Mouse (Mus musculus) cerebellum, adult (tissue): Measurements from ENCODE around the gene Plcd3.

Experiments used
- ATAC-seq: cut with Nextera tagmentation; 2 replicates; pipeline ENCODE4 v1.9.2; 2017; ENCODE audit warnings: mild to moderate bottlenecking, moderate library complexity, mixed read lengths; ENCODE audit not compliant: insufficient number of reproducible peaks, low FRiP score, low TSS enrichment

Plcd3 gene

GRCm38 (mm10) chr11:103099352-103099940 lies 2.0 kb downstream of the Plcd3 start:
- no peak for ATAC-seq

DNA sequence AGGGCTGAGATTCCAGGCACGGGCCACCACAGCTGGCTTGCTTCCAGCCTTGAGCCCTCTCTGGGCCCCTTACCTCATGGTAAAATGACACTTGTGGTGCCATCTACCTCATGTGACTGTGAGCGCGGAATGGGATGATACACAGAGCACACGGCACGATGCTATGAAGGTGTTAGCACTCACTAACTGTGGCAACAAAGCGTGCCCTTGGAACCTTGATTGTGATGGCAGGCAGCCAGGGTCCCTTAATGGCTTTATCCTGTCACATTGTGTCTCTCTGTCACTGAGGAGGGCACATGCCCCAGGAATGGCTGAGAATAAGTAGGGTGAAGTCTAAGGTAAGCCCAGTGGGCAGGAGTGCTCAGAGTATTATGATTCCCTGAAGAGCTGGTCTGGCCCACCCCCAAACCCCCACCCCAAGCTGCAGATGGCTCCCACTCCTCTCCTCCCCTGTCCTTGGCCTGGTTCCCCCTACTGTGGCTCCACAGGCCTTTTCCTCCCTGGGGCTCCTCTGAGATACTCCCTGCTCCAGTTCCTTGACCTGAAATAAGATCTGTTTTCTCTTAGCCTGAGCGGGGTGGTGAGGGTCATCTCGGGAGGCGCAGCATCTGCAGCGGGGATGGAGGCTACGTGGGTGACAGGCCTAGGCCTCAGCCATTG lies 2.8 kb downstream of the Plcd3 start:
- ATAC-seq: no peak

DNA sequence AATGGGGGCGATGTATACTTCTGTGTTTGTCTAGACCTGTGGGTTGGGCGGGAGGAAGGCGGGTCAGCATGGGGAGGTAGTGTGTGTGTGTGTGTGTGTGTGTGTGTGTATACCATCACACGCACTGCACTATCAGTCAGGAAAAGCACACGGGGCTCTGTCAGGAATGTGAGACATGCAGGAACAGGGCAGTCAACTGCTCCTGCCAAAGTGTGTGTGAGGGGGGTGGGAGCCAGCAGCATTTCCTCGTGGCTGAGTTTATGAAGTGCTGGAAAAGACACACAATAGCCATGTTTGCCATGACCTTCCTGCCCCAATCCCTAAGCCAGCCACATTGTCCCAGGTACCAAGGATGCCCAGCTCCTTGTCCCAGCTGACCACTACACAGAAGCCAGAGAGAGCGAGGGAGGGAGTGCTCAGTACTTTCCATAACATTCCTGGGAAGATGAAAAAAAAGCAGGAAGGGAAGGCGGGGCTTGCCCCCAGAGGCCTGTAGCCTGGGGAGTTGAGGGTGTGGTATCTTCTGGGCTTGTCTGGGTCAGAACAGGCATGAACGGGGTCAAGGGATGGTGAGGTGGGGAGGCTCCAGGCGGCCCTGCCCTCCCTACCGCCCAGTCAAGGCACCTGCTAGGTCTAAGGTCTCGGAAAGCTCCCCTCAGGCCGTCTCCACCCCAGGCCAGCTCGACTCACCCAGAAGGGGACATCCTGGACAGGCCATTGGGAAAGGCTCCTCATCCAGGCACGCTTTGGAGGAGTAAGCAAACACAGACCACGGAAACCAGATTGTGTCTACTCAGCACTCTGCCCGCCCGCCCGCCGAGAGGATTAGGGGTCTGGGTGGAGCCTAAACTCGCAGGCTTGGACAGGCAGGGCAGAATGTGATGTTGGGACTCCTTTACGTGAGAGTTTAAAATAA lies 4.2 kb downstream of the Plcd3 start:
- no peak for ATAC-seq

DNA sequence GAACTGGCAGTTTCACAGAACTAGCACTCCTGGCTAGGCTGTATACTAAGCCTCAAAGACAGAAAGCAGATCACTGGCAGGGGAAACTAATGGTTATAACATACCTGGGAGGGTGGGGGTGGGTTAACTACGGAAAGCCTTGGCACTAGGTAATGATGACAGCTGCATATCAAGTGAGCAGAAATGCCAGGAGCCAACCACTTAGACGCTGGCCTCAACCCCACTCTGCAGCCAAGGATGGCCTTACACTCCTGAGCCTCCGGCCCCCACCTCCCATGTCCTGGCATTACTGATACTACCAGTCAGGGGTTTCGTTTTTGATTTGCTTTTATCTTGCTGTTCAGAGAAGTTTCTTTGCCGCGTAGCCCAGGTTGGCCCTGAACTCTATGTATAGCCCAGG lies 5.7 kb downstream of the Plcd3 start:
- ATAC-seq: no peak

DNA sequence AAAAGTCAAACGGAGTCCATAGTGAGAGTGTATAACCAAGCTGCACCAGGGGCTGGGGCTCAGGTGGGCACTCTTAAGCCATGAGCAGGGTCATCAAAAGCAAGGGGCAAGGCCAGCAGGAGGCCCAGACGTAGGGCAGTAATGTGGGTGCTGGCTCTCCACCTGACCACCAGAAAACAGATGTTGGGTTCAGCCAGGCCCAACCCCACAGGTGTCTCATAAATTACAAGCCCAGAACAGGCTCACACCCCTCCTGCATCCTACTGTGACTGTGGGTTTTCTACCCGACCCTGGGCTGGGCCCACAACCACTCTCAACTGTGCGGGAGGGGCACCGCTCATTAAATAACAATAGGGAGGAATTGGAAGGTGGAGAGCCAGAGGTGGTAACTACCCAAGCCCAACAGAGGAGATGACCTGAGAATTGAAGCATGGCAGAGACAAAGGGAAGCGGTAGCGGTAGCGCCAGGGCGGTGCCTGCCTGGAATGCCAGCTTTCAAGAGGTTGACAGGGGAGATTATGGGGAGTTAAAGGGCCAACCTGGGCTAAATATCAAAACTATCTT lies 6.3 kb downstream of the Plcd3 start:
- no peak for ATAC-seq

- no peak for ATAC-seq
These were observed 7.3 kb downstream of the Plcd3 start for GRCm38 (mm10) chr11:103093862-103094833.

DNA sequence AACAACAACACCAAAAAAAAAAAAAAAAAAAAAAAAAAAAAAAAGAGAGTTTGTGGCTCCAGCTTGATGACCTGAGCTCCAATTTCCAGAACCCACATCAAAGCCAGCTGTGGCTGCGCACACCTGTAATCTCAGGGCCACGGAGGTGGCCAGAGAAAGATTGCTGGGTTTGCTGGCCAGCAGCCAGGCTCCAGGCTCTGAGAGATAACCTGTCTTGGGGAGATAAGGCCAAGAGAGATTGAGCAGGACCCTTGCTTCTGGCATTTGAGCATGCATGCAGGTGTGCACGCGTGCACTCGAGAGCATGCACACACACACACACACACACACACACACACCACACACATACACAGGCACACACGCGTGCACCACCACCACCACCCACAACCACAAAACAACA lies 8.2 kb downstream of the Plcd3 start:
- ATAC-seq: no peak

DNA sequence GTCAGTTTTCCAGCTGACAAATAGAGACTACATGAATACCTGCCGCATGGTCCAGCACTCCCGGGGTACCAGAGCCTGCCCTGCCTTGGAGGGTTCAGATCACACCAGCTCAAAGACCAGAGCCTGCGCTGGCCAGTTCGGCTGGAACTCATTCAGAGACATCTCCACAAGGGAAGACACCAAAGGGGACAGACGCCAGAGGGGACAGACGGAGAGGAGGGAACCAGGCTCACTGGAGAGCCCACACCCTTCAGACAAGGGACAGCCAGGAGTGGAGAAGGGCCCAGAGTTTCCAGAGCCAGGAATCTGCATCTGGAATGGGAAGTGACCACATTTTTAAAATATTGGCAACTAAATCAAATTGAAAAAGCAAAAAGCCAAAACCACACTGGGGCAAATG lies 19.8 kb downstream of the Plcd3 start:
- no peak for ATAC-seq

DNA sequence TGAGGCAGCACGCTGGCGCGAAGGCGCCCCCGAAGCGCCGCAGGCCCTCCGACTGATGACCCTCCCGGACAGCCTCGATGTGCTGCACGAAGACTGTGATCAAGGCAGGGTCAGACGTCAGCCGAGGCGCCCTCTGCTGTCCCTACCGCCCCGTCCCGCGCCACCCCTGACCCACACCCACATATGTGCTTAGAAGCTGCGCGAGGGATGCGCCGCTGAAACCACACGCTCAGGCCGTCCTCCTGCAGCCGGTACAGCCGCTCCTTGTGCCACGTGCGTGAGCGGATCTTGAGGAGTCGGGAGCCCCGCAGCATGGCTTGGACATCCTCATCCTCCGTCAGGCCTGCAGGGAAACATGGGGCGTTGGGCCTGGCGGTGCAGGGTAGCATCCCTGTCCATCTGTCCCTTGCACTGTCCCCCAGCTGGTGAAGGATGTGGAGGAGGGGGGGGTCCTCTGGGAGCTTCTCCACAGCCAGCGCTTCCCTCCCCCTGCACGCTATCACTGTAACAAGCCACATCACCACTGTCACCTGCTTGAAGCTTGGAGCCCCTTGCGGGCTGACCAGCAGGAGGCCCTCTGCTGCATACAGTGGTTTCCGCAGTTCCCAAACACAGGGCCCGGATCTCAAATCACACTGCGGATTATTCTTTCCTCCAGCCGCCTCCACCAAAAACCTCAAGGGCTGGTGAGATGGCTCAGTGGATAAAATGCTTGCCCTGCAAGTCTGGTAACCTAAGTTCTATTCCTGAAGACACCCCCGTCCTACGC lies 21.0 kb downstream of the Plcd3 start:
- peak; percentile 20; the same call in 1 of the 2 replicates for ATAC-seq

DNA sequence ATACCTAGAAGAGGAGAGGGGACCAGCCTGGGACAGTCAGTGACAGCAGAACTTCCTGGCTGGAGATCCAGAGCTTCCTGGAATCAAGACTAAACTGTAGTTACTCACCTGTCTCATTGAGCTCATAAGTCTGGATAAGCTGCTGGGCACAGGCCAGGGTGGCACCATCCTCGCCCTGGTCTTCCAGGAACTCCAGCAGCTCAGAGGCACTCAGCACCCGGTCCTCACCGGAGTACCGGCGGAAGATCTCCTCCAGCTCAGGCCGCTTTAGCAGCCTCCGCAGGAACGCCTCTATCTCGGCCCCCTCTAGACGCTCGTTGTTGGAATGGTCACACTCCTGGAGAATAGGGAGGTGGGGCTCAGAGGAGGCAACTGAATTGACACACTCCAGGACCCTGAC lies 23.3 kb downstream of the Plcd3 start:
- ATAC-seq: no peak

DNA sequence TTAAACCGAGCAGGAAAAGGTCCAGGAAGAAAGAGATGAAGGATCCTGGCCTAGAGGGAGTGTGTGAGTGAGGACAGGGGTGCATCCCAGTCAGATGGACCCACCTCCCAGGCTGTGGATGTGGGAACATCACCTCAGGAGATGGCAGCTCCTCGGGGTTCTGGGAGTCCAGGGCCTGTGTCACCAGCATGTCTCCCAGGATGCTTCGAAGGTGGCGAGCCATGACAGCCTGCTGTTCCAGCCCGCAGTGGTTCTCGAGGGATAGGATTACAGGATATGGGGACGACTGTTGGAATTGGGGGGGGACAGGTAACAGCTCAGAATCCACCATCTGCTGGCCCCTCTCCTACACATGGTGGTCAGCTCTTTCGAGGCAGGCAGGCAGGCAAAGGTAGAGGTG lies 24.9 kb downstream of the Plcd3 start:
- no peak for ATAC-seq

DNA sequence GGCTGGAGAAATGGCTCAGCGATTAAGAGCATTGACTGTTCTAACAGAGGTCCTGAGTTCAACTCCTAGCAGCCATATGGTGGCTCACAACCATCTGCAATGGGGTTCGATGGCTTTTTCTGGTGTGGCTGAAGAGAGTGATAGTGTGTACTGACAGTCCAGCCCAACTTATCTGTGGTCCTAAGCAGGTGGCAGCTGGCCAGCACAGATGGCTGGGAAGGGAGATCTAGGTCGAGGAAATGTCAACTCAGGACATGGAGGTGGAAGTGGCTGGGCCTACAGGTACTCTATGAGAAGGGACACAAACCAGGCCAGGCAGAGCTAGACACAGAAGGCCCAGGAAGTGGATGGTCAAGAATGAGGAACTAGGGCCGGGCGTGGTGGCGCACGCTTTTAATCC lies 25.4 kb downstream of the Plcd3 start:
- no peak for ATAC-seq

DNA sequence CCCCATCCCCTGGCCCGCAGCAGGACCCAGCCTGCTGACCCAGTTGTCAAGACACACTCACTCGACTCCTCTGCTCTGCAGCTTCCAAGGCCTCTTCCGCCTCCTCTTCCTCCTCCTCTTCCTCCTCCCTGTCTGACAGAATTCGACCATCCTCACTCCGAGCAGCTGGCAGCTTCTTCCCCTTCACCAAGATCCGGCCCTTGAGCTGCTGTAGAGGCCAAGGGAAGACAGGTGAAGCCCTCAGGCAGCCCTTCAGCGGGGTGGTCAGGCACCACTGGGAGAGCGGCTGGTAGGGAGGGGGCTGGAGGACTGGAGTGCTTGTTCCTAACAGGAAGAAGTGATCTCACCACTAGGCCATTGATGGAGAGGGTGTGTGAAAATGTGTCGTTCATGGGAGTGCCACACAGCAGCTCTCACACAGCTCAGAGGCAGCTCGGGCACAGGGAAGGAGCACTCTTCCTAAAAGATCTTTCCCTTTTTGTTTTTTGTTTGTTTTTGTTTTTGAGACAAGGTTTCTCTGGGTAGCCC lies 26.6 kb downstream of the Plcd3 start:
- ATAC-seq: no peak

DNA sequence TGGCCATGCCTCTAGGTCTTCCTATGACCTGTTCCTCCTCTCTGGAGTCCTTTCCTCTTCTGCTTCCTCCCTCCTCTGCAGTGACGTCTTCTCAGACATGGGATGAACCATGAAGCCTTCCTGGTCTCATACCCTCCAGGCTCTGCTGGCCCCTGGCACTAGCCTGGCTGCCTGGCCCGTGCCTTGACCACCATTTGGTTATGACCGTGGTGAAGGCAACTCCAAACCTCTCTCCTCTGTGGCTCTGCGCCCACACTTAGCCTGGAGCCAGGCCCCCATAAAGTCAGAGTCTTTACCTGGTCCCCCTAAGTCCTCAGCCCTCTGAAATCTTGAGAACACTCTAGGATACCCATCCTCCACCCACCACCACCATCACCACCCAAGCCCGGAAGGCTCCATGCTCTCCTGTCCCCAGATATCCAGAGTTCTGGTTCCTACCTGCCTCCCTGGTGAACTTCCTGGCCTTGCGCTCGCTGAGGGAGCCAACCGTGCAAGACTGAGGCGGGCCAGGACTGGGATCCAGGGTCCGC lies 27.3 kb downstream of the Plcd3 start:
- ATAC-seq: no peak

DNA sequence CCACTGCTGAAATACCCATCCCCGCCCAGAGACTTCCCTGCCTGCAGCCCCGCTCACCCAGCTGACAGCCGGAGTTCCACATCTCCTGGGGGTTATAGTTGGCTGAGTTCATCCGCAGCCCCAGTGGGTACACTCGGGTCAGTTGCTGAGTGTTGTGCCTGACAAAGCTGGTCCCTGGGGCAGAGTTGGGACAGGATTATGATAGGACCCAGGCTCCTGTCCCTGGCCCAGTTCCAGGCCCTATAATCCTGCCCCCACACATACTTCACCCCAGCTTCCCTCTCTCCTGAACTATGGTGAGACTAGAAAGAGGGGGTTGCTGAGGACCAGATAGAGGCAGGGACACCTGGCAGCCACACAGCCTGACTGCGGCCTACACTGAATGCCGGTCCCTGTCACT lies 27.8 kb downstream of the Plcd3 start:
- ATAC-seq: no peak

DNA sequence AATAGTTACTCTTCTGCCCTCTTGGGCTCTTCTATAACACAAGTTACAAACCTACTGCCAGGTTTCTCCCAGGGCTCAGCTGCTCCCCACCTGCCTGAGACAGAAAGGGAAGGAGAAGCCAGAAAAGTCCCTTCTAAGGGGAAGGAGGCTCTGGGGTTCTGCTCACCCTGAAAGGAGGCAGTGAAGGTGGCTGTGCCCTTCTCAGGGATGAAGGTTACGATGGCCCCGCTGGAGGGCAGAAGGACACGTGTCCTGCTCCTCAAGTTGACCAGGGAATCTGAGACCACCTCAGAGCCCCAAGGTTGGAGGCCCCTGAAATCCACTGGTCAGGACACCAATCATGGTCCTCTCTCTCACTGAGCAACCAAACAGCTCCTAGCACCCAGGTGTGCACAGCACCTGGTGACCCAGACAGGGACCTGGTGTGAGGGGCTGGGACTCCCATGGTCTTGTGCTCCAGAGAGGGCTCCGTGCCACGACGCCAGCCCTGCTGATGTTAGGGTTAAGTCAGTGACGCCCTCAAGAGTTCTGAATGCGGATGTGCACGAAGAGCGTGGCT lies 31.1 kb downstream of the Plcd3 start:
- no peak for ATAC-seq

- ATAC-seq: no peak
These were observed 31.7 kb downstream of the Plcd3 start for GRCm38 (mm10) chr11:103069731-103070130.

DNA sequence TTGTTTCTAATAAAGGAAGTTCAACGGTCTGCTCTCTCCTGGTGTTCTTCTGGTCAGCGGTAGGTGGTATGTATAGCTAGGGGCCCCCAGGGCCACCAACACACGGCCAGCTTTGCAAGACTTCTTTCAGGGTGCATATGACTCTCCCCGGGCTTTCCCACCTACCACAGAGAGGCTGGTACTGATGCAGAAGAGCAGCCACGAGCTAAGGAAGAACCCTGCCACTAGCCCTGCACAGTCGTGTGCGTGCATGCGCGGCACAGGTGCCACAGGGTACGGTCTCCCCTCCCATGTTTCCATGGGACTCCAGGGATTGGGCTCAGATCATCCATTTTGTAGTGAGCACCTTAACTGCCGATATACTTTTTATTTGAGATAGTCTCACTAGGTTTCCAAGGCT lies 32.6 kb downstream of the Plcd3 start:
- no peak for ATAC-seq
